Mouse (Mus musculus): Measurements from ENCODE around the gene Lrrc20.

The Lrrc20 gene

DNA sequence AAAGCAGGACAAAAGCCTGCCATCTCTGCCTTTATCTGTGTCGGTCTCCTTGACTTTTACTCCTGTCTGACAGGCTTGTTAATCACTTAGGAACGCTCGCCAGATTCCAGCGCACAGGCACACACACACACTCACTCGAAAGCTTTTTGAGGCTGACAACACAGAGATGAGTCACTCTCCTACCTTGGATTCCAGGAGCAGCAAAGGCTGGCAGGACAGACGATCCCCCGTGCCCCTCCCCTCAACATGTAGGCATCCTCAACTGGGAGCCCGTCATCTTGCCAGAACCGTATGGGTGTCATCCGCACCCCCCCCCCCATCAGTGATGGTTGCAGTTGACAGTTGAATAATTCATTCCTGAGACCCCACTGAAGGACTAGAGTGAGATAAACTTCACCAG is 94.6 kb downstream of the Lrrc20 start:
- peak; percentile 48 for DNase-seq (ENCODE audit: low read depth, low spot score)

DNA sequence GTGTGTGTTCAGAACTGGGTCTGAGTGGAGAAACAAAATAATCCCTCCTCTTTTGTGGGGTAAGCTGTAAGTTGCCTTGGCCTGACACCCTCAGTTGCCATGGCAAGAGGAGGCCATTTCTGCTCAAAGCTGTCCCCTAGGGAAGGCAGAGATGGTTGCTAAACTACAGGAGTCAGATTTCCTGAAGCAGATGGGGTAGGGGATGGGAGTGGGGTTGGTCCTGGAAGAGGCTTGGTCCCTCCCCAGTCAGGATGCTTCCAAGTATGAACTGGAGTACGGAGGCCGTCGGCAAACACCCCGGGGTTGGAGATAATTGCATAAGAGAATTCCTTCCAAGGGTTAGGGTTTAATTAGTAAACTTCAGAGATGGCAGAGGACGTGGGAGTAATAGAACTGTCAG is 96.5 kb downstream of the Lrrc20 start:
- no peak for DNase-seq (ENCODE audit: low read depth, low spot score)

DNA sequence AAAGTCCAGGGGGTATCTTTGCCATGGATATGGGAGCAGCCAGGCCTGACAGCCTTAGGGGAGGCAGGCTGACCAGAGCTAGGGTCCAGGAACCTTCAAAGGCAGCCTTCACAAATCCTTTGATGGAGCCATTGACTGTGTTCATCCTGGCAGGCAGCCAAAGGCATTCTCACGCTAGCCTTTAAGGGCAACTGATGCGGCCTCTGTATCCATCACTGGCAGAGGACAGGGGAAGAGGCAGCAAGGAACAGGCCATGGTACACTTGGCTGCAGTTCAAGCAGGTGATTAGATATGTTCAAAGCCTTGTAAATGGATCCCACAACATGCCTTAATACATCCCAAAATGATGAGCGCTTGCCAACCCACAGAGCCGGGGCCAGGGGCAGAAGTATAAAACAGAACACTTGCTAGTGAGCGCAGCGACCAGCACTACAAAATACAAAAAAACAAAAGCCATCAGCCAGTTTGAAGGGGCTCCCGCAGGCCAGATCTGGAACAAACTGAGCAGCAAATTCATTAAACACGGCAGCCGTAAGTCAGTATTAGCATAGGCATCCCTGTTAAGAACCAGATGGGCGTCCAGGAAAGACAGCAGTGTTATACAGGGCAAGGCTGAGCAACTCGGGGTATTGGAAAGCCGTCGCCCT is 100.6 kb downstream of the Lrrc20 start:
- no peak for DNase-seq (ENCODE audit: low read depth, low spot score)

DNA sequence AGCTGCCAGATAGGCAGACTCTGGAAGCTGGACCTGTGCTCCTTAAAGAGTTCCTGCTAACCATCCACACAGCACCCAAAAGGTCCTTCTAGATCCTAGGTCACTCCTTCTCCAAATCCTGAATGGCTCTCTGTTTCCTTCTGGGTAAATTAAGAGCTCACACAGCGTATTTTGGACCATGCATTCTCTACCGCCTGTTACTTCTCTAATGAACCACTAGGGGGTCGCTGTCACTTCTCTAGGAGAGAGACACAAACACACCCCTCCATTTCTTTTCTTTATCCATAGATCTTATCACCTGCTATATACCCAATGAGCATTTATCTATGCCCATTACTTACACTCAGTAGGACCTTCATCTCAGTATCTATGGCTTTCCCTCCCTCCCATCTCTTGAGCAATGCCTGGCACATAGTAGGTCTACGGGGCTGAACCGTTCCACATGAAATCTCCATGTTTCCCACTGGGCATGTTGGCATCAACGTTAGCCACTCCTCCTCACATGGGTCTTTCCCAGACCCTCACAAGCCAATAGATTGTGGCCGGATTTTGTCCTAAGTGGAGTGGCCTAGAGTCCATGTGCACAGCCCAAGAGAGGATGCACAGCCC is 111.7 kb downstream of the Lrrc20 start:
- DNase-seq (ENCODE audit: low read depth, low spot score), result peak; percentile 63

DNA sequence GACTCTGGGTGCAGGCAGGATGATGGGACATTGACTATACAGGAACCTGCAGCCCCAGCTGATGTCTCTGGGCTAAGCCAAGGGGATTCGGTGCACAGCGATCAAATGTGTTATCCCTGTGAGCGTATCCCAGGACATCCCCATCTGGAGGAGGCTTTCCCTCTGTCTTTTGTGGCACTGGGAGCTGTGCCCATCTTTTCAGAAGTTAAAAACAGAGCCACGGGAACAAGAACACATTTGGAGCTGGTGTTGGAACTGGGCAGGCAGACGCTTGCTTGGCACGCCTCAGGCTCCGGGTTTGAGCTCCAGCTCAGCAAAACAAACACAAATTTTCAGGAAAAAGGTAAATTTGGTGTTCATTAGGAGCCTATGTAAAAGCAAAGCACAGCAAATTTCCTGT is 122.4 kb downstream of the Lrrc20 start:
- no peak for DNase-seq (ENCODE audit: low read depth, low spot score)

DNA sequence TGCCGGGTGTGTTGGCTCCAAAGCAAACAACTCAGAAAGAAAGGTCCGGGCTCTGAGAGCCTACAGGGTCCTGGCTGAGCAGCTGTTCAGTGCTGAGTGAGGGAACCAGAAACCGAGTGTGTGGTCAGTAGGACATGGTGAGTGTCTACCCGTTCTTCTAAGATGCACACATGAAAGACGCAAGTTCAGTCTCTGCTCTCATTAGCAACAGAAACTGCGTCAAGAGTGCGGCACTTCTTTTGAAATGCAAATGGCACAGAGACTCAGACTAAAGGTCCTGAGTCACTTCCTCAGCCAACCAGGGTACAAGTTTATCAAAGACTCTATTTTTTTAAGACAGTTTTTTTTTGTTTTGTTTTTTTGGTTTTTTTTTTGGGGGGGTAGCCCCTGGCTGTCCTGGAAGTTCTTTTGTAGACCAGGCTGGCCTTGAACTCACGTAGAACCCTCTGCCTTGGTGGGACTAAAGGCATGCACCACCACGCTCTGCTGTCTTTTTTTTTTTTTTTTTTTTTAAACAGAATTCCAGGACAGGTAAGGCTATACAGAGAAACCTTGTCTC is 124.0 kb downstream of the Lrrc20 start:
- peak; percentile 63 for DNase-seq (ENCODE audit: low read depth, low spot score)

DNA sequence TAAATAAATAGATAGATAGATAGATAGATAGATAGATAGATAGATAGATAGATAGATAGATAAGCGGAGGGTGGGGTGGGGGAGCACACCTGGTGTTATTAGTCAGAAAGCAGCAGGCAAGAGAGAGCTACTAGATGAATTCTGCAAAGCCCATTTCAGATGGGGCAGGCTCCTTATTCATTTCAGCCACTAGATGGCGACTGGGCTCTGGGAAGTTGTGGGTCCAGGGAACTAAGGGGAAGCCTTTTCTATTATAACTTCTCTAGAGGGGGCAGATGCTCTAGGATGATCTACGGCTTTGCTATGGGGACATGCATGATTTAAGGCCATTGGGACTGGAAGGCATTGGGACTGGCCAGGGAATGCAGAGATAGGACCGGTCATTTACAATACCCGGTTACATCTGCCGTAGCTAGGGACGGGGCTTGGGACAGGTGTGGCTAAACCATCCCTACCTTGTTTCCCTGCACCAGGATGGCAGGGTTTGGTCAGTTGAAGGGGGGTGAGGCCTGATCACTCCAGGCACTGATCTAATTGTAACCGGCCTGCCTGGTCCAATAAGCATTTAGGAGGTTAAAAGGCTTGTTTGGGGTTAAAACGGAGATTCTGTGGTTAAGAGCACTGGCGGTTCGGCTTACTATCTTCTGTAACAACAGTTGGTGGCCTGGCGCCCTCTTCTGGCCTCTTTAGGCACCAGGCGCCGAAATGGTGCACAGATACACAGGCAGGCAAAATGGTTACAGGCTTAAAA is 126.9 kb downstream of the Lrrc20 start:
- peak; percentile 87 for DNase-seq (ENCODE audit: low read depth, low spot score)

DNA sequence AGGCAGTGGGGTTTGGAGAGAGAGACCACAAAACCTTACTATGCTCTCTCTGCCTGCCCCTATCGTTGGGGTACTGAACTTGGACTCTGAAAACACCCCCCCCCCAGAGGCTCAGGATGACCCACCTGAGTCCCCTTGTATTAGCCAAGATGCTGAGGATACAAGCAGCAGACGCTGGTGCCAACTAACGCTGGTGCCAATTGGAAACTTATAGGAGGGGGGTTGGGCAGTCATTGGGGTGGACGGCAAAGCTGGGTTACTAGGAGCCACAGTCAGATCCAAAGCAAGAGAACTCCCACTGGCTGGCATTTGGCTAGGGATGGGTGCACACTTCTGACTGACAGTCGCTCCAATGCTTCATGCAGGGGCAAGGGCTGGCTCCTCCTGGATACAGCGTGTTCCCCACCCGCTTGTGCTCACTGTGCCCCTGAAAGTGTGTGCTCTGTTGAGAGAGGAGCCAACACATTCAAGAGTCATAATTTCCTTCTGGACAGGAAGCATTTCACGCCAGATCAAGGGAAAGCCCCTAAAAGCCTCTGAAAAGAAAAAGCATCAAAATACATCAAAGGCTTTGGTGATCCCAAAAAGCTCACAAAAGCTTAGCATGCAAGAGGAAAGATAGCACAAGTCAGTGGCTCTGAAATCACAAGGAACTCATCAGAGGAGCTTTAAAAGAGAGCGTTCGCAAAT is 128.9 kb downstream of the Lrrc20 start:
- DNase-seq (ENCODE audit: low read depth, low spot score), result no peak

DNA sequence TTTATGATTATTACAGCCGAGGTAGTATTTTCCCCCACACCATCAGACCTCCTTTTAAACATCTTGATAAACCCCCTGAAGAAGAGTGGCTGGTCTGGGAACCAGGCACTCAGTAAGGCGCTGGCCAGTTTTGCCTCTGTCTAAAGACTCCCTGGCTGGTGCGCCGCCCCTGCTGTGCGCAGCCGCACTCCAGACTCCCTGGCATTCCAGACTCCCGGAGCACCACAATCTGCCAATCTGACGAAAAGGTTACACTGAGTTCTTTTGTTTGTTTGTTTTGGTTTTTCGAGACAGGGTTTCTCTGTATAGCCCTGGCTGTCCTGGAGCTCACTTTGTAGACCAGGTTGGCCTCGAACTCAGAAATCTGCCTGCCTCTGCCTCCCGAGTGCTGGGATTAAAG is 129.8 kb downstream of the Lrrc20 start:
- DNase-seq (ENCODE audit: low read depth, low spot score), result peak; percentile 37

DNA sequence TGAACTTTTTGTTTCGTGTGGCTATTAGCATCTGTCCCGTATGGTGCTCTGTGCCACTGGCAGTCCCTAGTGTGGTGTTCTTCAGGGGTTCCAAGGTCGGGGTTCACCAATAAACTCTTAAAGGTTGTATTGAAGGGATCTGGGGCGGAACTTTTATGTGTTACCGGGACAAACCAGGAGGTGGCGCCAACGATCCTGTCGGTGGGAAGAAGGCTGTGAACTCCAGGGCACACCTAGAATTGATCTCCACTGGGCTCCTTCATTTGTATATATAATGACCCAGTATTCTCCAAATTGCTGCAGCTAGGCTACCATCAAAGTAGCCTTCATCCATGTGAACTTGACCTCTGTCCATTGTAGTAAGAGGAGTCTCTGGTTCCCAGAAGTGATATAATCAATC is 130.2 kb downstream of the Lrrc20 start:
- DNase-seq (ENCODE audit: low read depth, low spot score), result peak; percentile 85

DNA sequence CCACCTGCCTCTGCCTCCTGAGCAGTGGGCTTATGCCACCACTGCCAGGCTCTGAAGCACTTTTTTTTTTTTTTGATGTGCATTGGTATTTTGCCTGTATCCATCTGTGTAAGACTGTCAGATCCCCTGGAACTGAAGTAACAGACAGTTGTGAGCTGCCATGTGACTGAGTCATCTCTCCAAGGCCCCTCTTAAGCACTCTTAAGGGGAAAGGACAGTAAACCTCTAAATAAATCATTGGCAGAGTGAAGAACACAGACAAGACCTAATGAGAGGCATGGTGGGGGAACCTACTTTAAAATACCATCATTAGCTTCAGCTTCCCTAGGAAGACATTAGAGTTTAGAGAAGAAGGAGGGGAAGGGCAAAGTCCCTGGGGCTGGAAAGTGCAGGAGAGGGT is 132.6 kb downstream of the Lrrc20 start:
- no peak for DNase-seq (ENCODE audit: low read depth, low spot score)

DNA sequence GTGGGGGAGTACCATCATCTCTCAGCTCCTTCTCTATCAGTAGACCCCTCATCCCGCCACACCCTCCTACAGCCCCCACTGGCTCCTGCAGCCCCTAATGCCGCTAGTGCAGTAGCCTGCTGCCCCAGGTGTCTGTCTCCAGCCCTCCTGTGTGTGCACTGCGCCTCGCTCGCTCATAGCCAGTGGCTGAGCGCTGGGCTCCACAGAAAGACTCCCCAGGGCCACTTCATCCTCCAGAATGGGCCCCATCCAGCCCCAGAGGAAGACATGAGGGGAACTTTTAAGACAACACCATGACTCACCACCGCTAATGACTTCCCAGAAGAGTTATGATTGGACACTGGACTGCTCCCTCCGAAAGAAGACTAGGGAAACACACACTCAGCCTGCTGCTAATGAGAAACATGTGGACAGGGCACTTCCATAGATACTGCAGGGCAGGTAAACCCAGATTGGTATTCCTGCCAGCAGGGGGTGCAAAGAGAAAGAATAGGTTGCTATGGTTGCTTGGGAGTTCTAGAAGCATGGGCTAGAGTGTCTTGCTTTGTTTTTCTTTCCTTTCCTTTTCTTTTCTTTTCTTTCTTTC is 135.1 kb downstream of the Lrrc20 start:
- DNase-seq (ENCODE audit: low read depth, low spot score), result peak; percentile 51

DNA sequence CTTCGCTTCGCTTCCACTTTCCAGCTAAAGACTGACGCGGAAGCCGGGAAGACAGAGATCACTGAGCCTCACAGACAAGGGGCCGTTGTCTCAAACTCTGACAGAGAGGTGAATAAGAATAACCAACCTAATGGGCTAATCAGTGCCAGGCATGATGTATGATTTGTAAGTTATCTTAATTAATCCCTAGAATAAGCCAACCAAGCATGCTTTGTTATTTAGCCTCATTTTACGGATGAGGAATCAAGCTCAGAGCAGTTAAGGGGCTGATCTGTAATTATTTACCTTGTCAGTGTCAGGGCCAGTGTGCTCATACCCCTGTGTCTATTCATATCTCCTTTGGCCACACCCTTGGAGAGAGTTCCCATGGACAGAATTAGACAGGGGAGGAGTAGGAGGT is 138.7 kb downstream of the Lrrc20 start:
- no peak for DNase-seq (ENCODE audit: low read depth, low spot score)

DNA sequence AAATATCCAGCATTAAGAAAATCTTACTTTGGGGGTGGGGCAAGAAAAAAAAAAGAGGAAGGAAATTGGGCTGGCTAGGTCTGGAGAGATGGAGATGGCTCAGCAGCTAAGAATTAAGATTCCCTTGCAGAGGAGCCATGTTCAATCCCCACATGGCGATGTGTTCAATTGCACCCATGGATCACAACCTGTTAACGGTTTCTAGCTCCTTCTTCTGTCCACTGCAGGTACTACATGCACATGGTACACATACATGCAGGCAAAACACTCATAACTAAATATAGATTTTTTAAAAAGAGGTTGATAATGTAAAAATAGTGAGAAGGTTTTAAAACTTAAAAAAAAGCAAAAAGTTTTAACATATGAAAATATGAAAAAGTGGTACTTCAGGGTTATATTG is 142.9 kb downstream of the Lrrc20 start:
- DNase-seq (ENCODE audit: low read depth, low spot score), result peak; percentile 82

DNA sequence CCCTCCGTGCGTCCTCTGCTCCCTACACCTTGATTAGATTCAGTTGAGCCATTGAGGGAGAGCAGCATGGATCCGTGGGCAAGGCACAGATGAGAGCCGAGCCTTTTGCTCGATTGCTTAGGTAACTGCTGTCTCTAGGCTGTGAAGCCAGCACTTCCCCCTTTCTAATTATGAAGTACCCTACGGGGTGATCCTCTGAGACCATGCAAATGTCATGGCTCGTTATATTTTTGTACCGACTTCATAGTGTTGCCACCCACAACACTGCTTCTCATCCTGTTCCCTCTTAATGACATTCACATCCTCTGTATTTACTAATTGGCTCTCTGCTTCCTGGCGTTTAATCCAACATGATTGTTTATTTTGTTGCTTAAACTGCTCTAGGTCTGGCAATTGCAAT is 146.1 kb downstream of the Lrrc20 start:
- DNase-seq (ENCODE audit: low read depth, low spot score), result no peak

DNA sequence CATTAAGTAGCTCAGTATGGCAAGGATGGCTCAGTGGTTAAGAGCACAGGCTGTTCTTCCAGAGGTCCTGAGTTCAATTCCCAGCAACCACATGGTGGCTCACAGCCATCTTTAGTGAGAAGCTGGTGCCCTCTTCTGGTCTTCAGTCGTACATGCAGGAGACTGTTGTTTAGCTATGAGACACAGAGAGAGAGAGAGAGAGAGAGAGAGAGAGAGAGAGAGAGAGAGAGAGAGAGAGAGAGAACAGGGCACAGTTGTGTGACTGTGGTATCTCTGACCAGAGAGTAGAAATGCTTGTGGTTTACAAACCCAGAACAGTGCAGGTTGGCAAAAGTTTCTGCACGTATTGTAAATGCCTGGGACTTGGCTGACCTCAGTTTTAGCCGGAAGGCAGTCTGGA is 148.3 kb downstream of the Lrrc20 start:
- peak; percentile 69 for DNase-seq (ENCODE audit: low read depth, low spot score)

DNA sequence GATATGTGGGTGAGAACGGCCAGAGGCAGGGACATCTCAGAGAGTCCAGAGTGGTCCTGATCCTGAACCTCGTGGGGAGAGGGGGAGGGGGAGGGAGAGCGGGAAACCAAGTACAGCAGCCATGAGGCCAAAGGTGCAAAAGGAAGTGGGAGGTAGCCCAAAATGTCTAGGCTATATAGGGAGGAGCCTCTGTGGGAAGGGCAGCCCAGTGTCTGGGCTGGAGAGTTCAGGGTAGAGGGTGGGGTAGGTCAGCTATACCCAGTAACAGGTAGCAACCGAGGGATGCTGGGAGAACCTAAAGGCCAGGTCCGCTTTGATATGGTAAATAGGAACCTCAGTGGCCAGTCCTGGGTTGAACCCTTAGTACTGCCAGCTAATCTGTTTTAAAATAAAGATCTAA is 149.2 kb downstream of the Lrrc20 start:
- DNase-seq (ENCODE audit: low read depth, low spot score), result peak; percentile 16

DNA sequence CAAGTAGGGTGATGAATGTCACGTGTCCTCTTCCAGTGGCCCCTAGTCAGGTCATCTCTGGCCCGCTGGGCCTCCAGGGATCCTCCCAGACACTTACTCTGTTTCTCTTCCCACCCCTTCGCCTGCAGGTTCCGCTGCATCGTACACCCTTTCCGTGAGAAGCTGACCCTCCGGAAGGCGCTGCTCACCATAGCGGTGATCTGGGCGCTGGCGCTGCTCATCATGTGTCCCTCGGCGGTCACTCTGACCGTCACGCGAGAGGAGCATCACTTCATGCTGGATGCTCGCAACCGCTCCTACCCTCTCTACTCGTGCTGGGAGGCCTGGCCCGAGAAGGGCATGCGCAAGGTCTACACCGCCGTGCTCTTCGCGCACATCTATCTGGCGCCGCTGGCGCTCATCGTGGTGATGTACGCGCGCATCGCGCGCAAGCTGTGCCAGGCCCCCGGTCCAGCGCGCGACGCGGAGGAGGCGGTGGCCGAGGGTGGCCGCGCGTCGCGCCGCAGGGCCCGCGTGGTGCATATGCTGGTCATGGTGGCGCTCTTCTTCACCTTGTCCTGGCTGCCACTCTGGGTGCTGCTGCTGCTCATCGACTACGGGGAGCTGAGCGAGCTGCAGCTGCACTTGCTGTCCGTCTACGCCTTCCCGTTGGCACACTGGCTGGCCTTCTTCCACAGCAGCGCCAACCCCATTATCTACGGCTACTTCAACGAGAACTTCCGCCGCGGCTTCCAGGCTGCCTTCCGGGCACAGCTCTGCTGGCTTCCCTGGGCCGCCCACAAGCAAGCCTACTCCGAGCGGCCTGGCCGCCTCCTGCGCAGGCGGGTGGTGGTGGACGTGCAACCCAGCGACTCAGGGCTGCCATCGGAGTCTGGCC is 150.0 kb downstream of the Lrrc20 start:
- peak; percentile 44 for DNase-seq (ENCODE audit: low read depth, low spot score)

DNA sequence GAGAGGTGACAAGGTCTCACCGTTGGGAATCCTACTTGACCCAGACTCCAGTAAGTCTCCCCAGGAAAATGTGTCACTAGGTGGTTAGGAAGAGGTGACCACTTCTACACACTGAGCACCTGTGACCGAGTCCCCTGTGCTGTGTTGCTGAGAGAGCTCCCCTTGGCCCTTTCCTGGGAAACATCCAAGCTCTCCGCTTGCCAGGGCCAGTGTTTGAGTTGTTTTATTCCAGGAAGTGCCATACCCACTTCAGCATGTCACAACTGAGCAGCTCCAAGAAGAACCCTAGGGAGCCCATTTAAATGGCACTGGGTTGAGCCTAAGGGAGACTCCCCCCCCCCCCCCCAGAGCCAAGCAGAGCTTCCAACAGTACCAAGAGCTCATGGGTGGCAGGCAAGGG is 150.9 kb downstream of the Lrrc20 start:
- DNase-seq (ENCODE audit: low read depth, low spot score), result no peak

DNA sequence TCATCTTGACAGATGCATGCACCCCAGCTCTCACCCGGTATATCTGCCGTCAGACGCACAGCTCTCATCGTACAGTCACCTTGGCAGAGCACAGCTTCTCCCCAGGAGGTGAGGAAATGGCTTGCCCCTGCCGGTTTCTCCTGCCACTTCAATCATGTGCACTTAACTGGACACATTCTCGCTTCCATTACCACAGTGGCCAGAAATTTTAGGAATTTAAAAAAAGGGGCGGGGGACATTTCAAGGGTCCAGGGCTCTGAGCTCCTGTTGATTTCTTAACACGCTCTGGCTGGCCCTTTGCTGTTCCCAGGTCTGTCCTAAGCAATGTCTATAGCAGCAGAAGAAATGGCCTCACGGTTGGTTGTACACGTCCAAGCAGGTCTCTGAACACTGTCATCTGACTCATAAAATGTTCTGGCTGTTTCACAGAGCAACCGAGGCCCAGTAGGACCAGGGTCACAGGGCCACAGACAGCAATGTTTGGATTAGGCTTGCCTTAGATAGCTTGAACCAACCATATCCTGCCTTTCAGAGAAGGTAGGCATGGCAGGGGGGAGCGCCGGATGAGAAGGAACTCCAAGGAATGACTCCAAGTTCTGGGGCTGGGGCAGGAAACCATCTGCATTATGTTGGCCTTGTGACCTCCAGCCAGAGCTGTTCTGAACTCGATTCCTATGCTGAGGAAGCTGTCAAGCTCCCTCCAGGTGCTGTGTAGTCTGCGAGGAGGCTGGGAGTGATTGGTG is 151.8 kb downstream of the Lrrc20 start:
- peak; percentile 41 for DNase-seq (ENCODE audit: low read depth, low spot score)

Measured in R1 (cell line).